Mouse (Mus musculus): ENCODE results near the gene Lgi1.

GRCm38 (mm10) chr19:38288556-38288955, 24.2 kb downstream of the Lgi1 start:
- no peak for TF ChIP-seq CTCF (IDR thresholded peaks at IDR 0.05; ENCODE audit: control insufficient read depth, insufficient read depth, low read length)
- TF ChIP-seq POLR2A (IDR thresholded peaks at IDR 0.05; ENCODE audit: borderline replicate concordance, control insufficient read depth, low read depth, low read length), result no peak
